Mouse (Mus musculus) hindbrain, embryonic 11.5 days (tissue): ENCODE results near the gene Lamc2. TPM values are rescaled to one million over a fixed set of nuclear protein-coding genes. Genes with fewer than 3 reads are reported as not detected.

ENCODE experiments used
- ATAC-seq: fragments of 200-750 bp; cut with Nextera tagmentation; 2 replicates; pipeline ENCODE4 v1.8.0; 2017; ENCODE audit warnings: mild to moderate bottlenecking, moderate TSS enrichment, moderate library complexity; ENCODE audit not compliant: low FRiP score
- DNase-seq: peaks from one replicate; pipeline ENCODE4 v3.0.0-alpha.2; 2015; ENCODE audit warnings: low spot score
- H3K27ac ChIP-seq: fragments of 300-500 bp; sonication (generic); 2 replicates; pipeline ENCODE4 v1.5.1; 2014; ENCODE audit warnings: mild to moderate bottlenecking, low read depth, low read length
- H3K27me3 ChIP-seq: fragments of 300-500 bp; sonication (generic); 2 replicates; pipeline ENCODE4 v1.6.1; 2014; ENCODE audit warnings: mild to moderate bottlenecking, low read length, moderate library complexity, mixed read lengths; ENCODE audit not compliant: control insufficient read depth, insufficient read depth
- H3K36me3 ChIP-seq: fragments of 300-500 bp; sonication (generic); 2 replicates; pipeline ENCODE4 v1.6.1; 2014; ENCODE audit warnings: mild to moderate bottlenecking, low read length, moderate library complexity, mixed read lengths; ENCODE audit not compliant: control insufficient read depth, insufficient read depth
- H3K4me1 ChIP-seq: fragments of 300-500 bp; sonication (generic); replicated peaks from 2 replicates; pipeline ENCODE4 v1.6.1; 2014; ENCODE audit warnings: low read length, mixed read lengths; ENCODE audit not compliant: control insufficient read depth, insufficient read depth
- H3K4me2 ChIP-seq: fragments of 300-500 bp; sonication (generic); replicated peaks from 2 replicates; pipeline ENCODE4 v1.6.1; 2014; ENCODE audit warnings: mild to moderate bottlenecking, low read depth, low read length
- H3K4me3 ChIP-seq: fragments of 300-500 bp; sonication (generic); 2 replicates; pipeline ENCODE4 v1.5.1; 2014; ENCODE audit warnings: low read depth, low read length
- H3K9ac ChIP-seq: fragments of 300-500 bp; sonication (generic); 2 replicates; pipeline ENCODE4 v1.6.1; 2014; ENCODE audit warnings: low read depth, low read length
- H3K9me3 ChIP-seq: fragments of 300-500 bp; sonication (generic); 2 replicates; pipeline ENCODE4 v1.6.1; 2016; ENCODE audit warnings: low read length; ENCODE audit not compliant: control insufficient read depth
- WGBS: fragments of 180-500 bp; shearing (Covaris S2); extraction: QIAGEN DNeasy Blood & Tissue Kit; methylation state at CpG from one replicate; pipeline ENCODE4 v1.1.7; 2014; 5-methylcytosine and 5-hydroxymethylcytosine counted together
- polyA plus RNA-seq: library from polyadenylated mRNA; unstranded; fragments of >200 nt; fragmentation: Nextera tagmentation; extraction: Ambion mirVana; gene quantifications from 2 replicates; pipeline ENCODE4 v1.2.1, GENCODE M21; 2014

Gene Lamc2
- polyA plus RNA-seq, 1 experiment from 2014 or later, result 0.77 TPM

GRCm38 (mm10) chr1:153098586-153098985 is 87.7 kb downstream of the Lamc2 start:
- ATAC-seq (no peak), DNase-seq (no peak)
- Histone ChIP-seq H3K4me3 (no peak overlapping the region), H3K36me3 (no peaks in the 10 kb centered on the region), H3K9me3 (no peaks in the 10 kb centered on the region), H3K4me1 (no peaks in the 10 kb centered on the region), H3K4me2 (no peak overlapping the region), H3K27ac (no peak overlapping the region), H3K27me3 (no peaks in the 10 kb centered on the region), H3K9ac (no peak overlapping the region)
- 26% methylated on average over 11 of the region's 11 CpGs for WGBS

- Histone ChIP-seq H3K27me3 (no peaks in the 10 kb centered on the region), H3K36me3 (no peaks in the 10 kb centered on the region), H3K4me1 (no peaks in the 10 kb centered on the region), H3K4me3 (no peak overlapping the region), H3K27ac (no peak overlapping the region), H3K9ac (no peak overlapping the region), H3K9me3 (no peaks in the 10 kb centered on the region), H3K4me2 (no peak overlapping the region)
- DNase-seq (no peak), ATAC-seq (no peak)
- WGBS, result 94% methylated on average over 6 of the region's 6 CpGs
Measured at GRCm38 (mm10) chr1:153097017-153097675, 89.1 kb downstream of the Lamc2 start.

- 20% methylated on average over 16 of the region's 16 CpGs for WGBS
- no peak overlapping the region for H3K9ac ChIP-seq
- H3K4me3 ChIP-seq, result no peak overlapping the region
- ATAC-seq, result no peak
- no peak overlapping the region for H3K4me2 ChIP-seq
- no peaks in the 10 kb centered on the region for H3K27me3 ChIP-seq
- DNase-seq, result no peak
- H3K36me3 ChIP-seq, result no peaks in the 10 kb centered on the region
- no peak overlapping the region for H3K27ac ChIP-seq
- H3K9me3 ChIP-seq, result no peaks in the 10 kb centered on the region
- H3K4me1 ChIP-seq, result no peaks in the 10 kb centered on the region
Measured at GRCm38 (mm10) chr1:153095826-153096727, 90.2 kb downstream of the Lamc2 start.

- ATAC-seq, result no peak
- 33% methylated on average over 6 of the region's 6 CpGs for WGBS
- no peaks in the 10 kb centered on the region for H3K9me3 ChIP-seq
- no peak overlapping the region for H3K4me3 ChIP-seq
- H3K27ac ChIP-seq, result no peak overlapping the region
- no peak for DNase-seq
- H3K9ac ChIP-seq, result no peak overlapping the region
- H3K4me2 ChIP-seq, result no peak overlapping the region
- H3K4me1 ChIP-seq, result no peaks in the 10 kb centered on the region; the same call in 1 of the 2 replicates
- no peaks in the 10 kb centered on the region for H3K27me3 ChIP-seq
- no peaks in the 10 kb centered on the region for H3K36me3 ChIP-seq
Measured at GRCm38 (mm10) chr1:153095328-153095727, 90.9 kb downstream of the Lamc2 start.

GRCm38 (mm10) chr1:153094226-153095076 is 91.8 kb downstream of the Lamc2 start:
- Histone ChIP-seq H3K9ac (no peak overlapping the region), H3K27me3 (no peaks in the 10 kb centered on the region), H3K4me2 (no peak overlapping the region), H3K4me1 (no peaks in the 10 kb centered on the region; the same call in 1 of the 2 replicates), H3K4me3 (no peak overlapping the region), H3K9me3 (no peaks in the 10 kb centered on the region), H3K36me3 (no peaks in the 10 kb centered on the region), H3K27ac (no peak overlapping the region)
- ATAC-seq (no peak), DNase-seq (no peak)
- WGBS, result 26% methylated on average over 12 of the region's 12 CpGs

- Histone ChIP-seq H3K27me3 (no peaks in the 10 kb centered on the region), H3K9ac (no peak overlapping the region), H3K27ac (no peak overlapping the region), H3K4me2 (no peak overlapping the region), H3K36me3 (no peaks in the 10 kb centered on the region), H3K4me1 (no peaks in the 10 kb centered on the region; the same call in 1 of the 2 replicates), H3K4me3 (no peak overlapping the region), H3K9me3 (no peaks in the 10 kb centered on the region)
- WGBS, result 57% methylated on average over 4 of the region's 4 CpGs
- DNase-seq (no peak), ATAC-seq (no peak)
Measured at GRCm38 (mm10) chr1:153093581-153093980, 92.7 kb downstream of the Lamc2 start.

GRCm38 (mm10) chr1:153093172-153093571 is 93.1 kb downstream of the Lamc2 start:
- H3K27me3 ChIP-seq, result no peaks in the 10 kb centered on the region
- no peak overlapping the region for H3K27ac ChIP-seq
- WGBS, result 54% methylated on average over 5 of the region's 5 CpGs

GRCm38 (mm10) chr1:153092237-153092975 is 93.8 kb downstream of the Lamc2 start:
- H3K4me2 ChIP-seq, result no peak overlapping the region
- ATAC-seq (peak; percentile 70), DNase-seq (peak; percentile 82)
- no peak overlapping the region for H3K27ac ChIP-seq
- H3K9ac ChIP-seq, result no peak overlapping the region
- H3K4me1 ChIP-seq, result no peaks in the 10 kb centered on the region; the same call in 1 of the 2 replicates
- no peak overlapping the region for H3K4me3 ChIP-seq
- H3K9me3 ChIP-seq, result no peaks in the 10 kb centered on the region
- 47% methylated on average over 5 of the region's 5 CpGs for WGBS
- no peaks in the 10 kb centered on the region for H3K36me3 ChIP-seq
- no peaks in the 10 kb centered on the region for H3K27me3 ChIP-seq

More at GRCm38 (mm10) chr1:153093172-153093571, 93.1 kb downstream of the Lamc2 start:
- Histone ChIP-seq H3K4me1 (no peaks in the 10 kb centered on the region; the same call in 1 of the 2 replicates), H3K36me3 (no peaks in the 10 kb centered on the region), H3K9ac (no peak overlapping the region), H3K9me3 (no peaks in the 10 kb centered on the region), H3K4me2 (no peak overlapping the region), H3K4me3 (no peak overlapping the region)
- DNase-seq, result no peak
- no peak for ATAC-seq
